Mouse (Mus musculus) T-helper 1 cell (primary cell): Measurements from ENCODE around the gene Eif2b3.

Source experiments
- in situ Hi-C: fragments of 300-600 bp; cut with MboI, MseI; formaldehyde crosslinking; loops from one replicate; pipeline ENCODE4 v1.15.1; 2025; ENCODE audit warnings: high pct_unique_total_duplicates

The Eif2b3 gene

DNA sequence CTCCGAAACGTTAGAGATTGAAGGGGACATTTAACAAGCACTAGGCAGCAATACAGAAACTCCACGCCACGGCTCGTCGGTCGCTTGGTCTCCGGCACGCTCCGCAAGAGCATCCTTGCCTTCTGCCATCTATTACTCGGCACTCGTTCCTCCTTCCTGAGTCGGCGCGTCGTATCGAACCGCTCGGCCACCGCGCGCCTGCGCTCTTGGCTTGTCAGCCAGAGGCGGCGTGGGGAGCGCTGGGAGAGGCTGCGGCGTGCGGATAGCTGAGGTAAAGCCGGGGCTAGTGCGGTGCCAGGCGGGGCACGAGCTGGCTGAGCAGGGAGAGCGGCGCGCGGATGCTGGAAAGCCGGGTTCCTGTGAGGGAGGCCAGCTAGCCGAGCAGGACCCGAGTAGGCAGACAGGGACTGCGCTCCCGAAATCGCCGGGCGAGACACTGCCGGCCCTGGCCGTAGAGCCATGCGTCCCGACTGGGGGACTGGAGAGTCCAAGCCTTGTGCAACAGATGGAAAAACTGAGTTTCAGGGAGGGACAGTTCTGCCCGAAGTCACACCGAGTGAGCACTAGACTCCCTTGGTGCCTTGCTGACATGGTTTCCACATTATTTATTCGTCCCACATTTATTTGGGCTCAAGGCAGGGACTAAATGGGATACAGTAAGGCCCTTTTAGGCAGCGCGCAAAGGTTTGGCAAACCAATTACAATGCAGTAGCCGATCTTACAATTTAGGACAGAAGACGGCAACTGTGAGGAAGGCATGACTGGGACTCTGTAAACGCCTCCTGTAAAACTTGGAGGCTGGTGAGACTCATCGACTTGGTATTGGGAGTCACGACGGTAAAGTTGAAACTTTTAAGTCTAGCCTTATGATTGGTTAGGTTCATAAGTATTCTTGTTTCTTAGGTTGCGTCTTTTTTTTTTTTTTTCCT is at the start of gene Eif2b3:
Gene Eif2b3, plus strand, starts transcription at position 197 of the 929 bp plus-strand sequence.
- in situ Hi-C loops = no loop called here

- in situ Hi-C loops = no loop called here
These were observed 42.7 kb upstream of the Eif2b3 start for GRCm38 (mm10) chr4:116976503-116976902.

DNA sequence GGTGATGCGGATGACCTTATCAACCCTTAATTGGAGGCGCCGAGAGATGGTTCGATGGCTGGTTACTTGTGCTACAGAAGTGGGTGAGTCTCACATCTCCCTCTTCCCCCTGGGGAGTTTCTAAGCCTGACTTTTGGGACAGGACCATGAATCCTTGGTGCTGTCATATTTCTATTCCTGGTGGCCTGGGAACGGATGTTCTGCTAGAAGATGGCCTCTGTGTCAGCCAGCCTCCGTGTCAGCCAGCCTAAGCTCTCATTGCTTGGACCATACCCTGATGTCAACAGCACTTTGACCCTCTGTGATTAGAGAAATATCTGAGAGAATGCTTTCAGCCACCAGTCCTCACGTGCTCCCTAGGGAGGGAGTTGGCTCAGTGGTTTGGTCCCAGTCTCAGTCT is 33.5 kb upstream of the Eif2b3 start:
- in situ Hi-C loops = no loop called here

- in situ Hi-C loops = no loop called here
These were observed 32.6 kb upstream of the Eif2b3 start for GRCm38 (mm10) chr4:116986400-116987121.

GRCm38 (mm10) chr4:116987122-116987456 is 32.1 kb upstream of the Eif2b3 start:
- in situ Hi-C loops = no loop called here

DNA sequence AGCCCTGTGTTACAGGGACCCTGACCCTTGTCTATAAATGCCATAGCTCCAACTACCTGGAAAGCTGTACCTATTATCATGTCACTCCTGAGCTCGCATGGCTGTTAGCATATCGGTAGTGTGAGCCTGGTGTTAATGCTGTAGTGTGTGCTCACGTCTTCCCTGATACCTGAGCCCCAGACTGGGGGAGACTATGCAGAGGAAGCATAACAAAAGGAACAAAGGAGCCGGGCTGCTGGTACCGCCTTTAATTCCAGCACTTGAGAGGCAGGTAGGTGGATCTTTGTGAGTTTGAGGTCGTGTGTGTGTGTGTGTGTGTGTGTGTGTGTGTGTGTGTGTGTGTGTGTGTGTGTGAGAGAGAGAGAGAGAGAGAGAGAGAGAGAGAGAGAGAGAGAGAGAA is 29.5 kb upstream of the Eif2b3 start:
- in situ Hi-C loops = loop anchor here (10.0 kb wide), 1 partner anchor 285 kb away; the partner anchor contains the start of genes Ccdc163 and Mmachc

DNA sequence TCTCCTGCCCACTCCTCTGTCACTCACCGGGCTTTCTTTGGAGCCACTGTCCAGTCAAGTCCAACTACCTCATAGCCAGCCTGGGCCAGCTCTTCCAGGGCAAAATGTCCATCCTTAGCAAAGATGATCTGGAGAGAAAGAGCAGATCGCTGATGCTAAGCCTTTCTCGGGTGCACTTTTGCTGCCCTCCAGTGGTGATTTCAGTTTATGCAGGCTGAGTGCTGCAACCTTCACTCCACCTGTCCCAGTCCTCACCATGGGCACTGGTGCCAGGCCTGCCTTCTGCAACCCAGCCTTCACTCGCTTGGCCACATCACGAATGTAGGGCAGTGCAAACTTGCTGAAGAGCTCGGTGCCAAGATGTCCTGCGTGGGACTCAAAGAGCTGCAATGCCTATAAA is 27.8 kb upstream of the Eif2b3 start:
- in situ Hi-C loops = loop anchor here (10.0 kb wide), 1 partner anchor 287 kb away; the partner anchor contains the start of genes Ccdc163 and Mmachc

- in situ Hi-C loops = loop anchor here (10.0 kb wide), 1 partner anchor 289 kb away; the partner anchor contains the start of genes Ccdc163 and Mmachc
These were observed 25.3 kb upstream of the Eif2b3 start, which contains the start of gene Urod for GRCm38 (mm10) chr4:116993672-116994621. TSS of gene Urod (minus strand) at chr4:116994413.

DNA sequence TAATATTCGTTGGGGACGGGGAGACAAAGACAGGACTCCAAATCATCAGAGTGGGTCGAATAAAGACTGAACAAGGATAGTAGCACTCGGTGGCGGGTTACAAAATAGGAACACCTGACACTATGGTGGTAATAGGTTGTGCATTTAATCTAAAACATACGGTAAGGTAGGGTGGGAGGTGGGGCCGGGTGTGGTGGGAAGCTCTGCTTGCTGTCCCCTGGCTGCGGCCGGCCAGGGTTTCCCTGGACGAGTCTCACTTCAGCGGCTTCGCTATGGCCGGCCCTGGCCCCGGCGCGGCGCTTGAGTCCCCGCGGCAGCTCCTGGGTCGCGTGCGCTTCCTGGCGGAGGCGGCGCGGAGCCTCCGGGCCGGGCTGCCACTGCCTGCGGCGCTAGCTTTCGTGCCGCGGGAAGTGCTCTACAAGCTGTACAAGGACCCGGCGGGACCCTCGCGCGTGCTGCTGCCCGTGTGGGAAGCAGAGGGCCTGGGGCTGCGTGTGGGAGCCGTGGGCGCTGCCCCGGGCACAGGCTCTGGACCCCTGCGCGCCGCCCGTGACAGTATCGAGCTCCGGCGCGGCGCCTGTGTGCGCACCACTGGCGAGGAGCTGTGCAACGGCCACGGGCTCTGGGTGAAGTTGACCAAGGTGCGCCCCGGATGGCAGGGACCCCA is 23.9 kb upstream of the Eif2b3 start, which contains the start of gene Hectd3:
Gene Hectd3, plus strand, starts transcription at position 187 of the 667 bp plus-strand sequence.
- in situ Hi-C loops = loop anchor here (5.0 to 10.0 kb wide), 3 partner anchors 102 to 290 kb away; partner anchors contain the start of genes Ccdc163, Hpdl, Mmachc and Ptch2

- in situ Hi-C loops = loop anchor here (5.0 to 10.0 kb wide), 3 partner anchors 102 to 291 kb away; partner anchors contain the start of genes Ccdc163, Hpdl, Mmachc and Ptch2
These were observed 23.4 kb upstream of the Eif2b3 start for GRCm38 (mm10) chr4:116995798-116996135.

GRCm38 (mm10) chr4:116999513-117000154 is 19.6 kb upstream of the Eif2b3 start:
- in situ Hi-C loops = loop anchor here (5.0 to 10.0 kb wide), 3 partner anchors 98 to 295 kb away; partner anchors contain the start of genes Ccdc163, Hpdl, Mmachc and Ptch2

GRCm38 (mm10) chr4:117001957-117002356 is 17.2 kb upstream of the Eif2b3 start:
- in situ Hi-C loops = no loop called here

GRCm38 (mm10) chr4:117002543-117003521 is 16.4 kb upstream of the Eif2b3 start:
- in situ Hi-C loops = no loop called here

- in situ Hi-C loops = no loop called here
These were observed 14.6 kb upstream of the Eif2b3 start for GRCm38 (mm10) chr4:117004649-117005048.

DNA sequence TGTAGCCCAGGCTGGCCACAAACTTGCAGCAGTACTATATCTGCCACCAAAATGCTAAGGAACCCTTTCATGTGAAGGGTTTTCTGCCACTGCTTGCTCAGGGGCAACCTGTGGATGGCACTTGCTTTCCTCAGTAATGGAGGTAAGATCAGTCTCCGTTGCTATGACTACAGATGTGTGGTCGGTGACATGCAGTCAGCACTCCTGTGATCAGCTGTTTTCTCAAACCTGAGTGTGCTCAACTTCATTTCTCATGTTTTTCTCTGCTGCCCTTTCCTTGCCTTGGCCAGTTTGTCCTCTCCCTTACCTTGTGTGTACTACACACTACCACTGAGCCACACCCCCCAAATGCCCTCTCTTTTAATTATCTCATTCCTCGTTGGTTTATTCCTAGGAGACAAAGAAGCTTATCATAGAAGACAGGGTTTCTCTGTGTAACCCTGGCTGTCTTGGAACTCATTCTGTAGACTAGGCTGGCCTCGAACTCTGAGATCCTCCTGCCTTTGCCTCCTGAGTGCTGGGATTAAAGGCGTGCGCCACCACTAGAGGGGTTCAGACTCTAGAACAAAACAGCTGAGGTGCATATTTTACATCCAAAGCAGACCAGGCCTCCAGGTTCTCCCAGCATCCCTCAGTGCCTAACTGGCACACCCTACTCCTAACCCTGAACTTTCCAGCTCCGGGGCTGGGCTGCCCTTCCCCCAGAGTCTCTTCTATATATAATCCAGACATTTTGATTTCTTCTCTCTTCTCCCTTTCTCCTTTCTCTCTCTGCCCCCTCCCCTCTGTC is 13.4 kb upstream of the Eif2b3 start:
- in situ Hi-C loops = no loop called here

- in situ Hi-C loops = no loop called here
These were observed 12.1 kb upstream of the Eif2b3 start for GRCm38 (mm10) chr4:117007058-117007457.

DNA sequence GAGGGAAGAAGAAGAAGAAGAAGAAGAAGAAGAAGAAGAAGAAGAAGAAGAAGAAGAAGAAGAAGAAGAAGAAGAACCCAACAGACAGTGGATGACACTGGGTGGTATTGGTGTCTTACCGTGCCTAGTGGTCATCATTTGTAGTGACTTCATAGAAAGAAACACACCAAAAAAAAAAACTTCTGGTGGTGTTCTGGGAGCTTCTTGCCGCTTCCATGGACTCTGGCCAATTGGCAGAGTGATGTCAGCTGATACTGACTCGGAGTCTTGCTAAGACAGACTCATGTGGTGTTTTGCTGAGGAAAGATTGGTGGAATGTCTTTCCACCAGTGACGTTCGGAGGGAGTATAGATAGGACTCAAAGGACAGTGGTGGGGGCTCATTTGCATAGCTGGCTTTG is 9.0 kb upstream of the Eif2b3 start:
- in situ Hi-C loops = no loop called here

DNA sequence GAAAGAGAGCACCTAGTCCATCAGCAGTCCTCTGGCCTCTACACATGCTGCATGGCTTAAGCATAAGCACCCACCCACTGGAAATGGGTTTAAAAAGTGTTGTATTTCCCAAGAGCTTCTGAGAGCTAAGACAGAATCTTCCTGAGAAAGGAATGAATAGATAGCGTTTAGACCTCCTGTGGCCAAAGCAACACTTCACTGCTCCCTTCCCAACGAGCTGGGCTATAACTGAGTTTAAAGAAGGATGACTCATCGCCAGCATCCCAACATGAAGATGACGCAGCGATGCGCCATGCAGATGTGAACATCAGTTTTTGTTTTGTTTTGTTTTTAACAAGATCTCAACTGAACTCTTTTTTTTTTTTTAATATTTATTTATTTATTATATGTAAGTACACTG is 5.6 kb upstream of the Eif2b3 start:
- in situ Hi-C loops = no loop called here
